Mouse (Mus musculus): ENCODE measurements around the gene Cdk5rap2.

DNA sequence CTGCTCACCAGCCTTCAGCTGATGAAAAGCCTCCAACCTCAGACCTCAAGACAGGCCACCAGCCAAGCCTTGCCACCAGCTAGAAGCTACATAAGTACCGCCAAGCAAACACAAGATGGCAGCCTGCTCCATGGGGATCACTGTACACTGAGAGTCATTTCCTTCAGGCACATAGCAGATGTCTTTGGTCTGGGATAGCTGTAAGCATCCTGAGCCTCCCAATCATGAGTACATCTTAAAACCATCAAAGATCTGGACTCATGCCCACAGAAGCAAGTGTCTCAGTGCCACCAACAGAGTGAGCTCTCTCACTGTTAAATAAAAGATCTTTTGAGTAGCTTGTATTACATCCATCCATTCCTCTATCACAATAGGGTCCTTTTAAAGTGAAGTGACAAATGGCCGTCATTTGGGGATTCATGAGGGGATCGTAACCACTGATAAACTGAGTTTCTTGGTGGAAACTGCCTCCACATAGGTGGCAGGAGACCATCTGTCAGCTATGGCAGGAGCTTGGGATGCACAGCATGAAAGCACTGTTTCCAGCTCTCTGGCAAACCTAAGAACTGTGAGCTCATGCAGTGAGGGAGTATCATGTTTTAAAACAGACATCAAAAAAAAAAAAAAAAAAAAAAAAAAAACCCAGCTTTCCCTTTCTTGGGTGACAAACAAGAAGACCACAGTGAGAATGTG is 150.4 kb downstream of the Cdk5rap2 start:
- TF ChIP-seq CTCF (IDR thresholded peaks at IDR 0.05; ENCODE audit: low read depth, low read length) = no peak
- no peak for TF ChIP-seq POLR2A (IDR thresholded peaks at IDR 0.05; ENCODE audit: extremely low read depth, insufficient read depth, low read length)

All from liver, adult 2 months (tissue).